Mouse (Mus musculus): ENCODE results near the gene Npepl1. TPM values are rescaled to one million over a fixed set of nuclear protein-coding genes. Genes with fewer than 3 reads are reported as not detected.

Gene Npepl1
- polyA plus RNA-seq, 1 experiment from 2014 or later, result 41.0 TPM

DNA sequence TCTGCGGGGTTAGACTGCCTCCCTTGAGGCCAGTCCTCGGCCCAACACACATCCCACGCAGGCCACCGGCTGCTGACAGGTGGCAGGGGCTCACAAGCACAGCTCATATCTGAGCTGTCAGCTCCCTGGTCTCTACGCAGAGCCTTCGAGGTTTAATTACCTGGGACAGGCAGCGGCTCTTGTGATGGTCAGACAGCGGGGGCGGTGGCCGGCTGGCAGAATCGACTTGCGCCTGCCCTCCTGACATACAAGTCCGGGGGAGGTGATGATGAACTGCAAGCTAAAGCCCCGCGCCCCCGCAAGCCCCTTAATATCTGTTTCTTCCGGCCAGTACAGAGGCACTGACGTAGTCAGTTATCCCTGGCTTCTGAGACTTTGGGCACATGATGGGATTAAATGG lies 2.8 kb downstream of the Npepl1 start:
- no peak overlapping the region for H3K4me2 ChIP-seq (replicated peaks; ENCODE audit: low read depth)
- no peak overlapping the region for H3K27ac ChIP-seq (replicated peaks)
- no peak overlapping the region for H3K4me3 ChIP-seq (ENCODE audit: low read depth, low read length)
- no peaks in the 10 kb centered on the region for H3K9me3 ChIP-seq (ENCODE audit: control insufficient read depth, low read length)
- no peak for DNase-seq (ENCODE audit: low spot score)
- H3K4me1 ChIP-seq (replicated peaks; ENCODE audit: control insufficient read depth, insufficient read depth), result peaks cover 3% of the 10 kb centered on the region; the same call in 1 of the 2 replicates
- 83% methylated on average over 18 of the region's 18 CpGs for WGBS
- H3K9ac ChIP-seq (ENCODE audit: low read length), result no peak overlapping the region
- no peak for TF ChIP-seq CTCF (IDR thresholded peaks at IDR 0.05; ENCODE audit: low read depth)
- TF ChIP-seq EP300 (optimal IDR thresholded peaks at IDR 0.05), result no peak
- H3K36me3 ChIP-seq (ENCODE audit: control insufficient read depth, insufficient read depth, low read length), result peaks cover 15% of the 10 kb centered on the region; the same call in 1 of the 2 replicates
- no peaks in the 10 kb centered on the region for H3K27me3 ChIP-seq (ENCODE audit: control insufficient read depth, insufficient read depth, low read length)
- no peak for ATAC-seq (ENCODE audit: low FRiP score, low TSS enrichment)

- WGBS, result 80% methylated on average over 12 of the region's 12 CpGs
- ATAC-seq (ENCODE audit: low FRiP score, low TSS enrichment) (no peak), DNase-seq (ENCODE audit: low spot score) (no peak)
- Histone ChIP-seq H3K9ac (ENCODE audit: low read length) (no peak overlapping the region), H3K36me3 (ENCODE audit: control insufficient read depth, insufficient read depth, low read length) (peaks cover 17% of the 10 kb centered on the region), H3K4me3 (ENCODE audit: low read depth, low read length) (no peak overlapping the region), H3K4me1 (replicated peaks; ENCODE audit: control insufficient read depth, insufficient read depth) (peaks cover 3% of the 10 kb centered on the region; the same call in 1 of the 2 replicates), H3K27me3 (ENCODE audit: control insufficient read depth, insufficient read depth, low read length) (no peaks in the 10 kb centered on the region), H3K9me3 (ENCODE audit: control insufficient read depth, low read length) (no peaks in the 10 kb centered on the region), H3K4me2 (replicated peaks; ENCODE audit: low read depth) (no peak overlapping the region), H3K27ac (replicated peaks) (no peak overlapping the region)
- TF ChIP-seq CTCF (IDR thresholded peaks at IDR 0.05; ENCODE audit: low read depth) (no peak), EP300 (optimal IDR thresholded peaks at IDR 0.05) (no peak)
Observed at GRCm38 (mm10) chr2:174114148-174114864, 4.2 kb downstream of the Npepl1 start.

GRCm38 (mm10) chr2:174116929-174117328 lies 6.8 kb downstream of the Npepl1 start:
- Histone ChIP-seq H3K4me1 (replicated peaks; ENCODE audit: control insufficient read depth, insufficient read depth) (no peaks in the 10 kb centered on the region), H3K27me3 (ENCODE audit: control insufficient read depth, insufficient read depth, low read length) (no peaks in the 10 kb centered on the region), H3K27ac (replicated peaks) (no peak overlapping the region), H3K9me3 (ENCODE audit: control insufficient read depth, low read length) (no peaks in the 10 kb centered on the region), H3K4me2 (replicated peaks; ENCODE audit: low read depth) (no peak overlapping the region), H3K36me3 (ENCODE audit: control insufficient read depth, insufficient read depth, low read length) (peaks cover 33% of the 10 kb centered on the region), H3K4me3 (ENCODE audit: low read depth, low read length) (no peak overlapping the region), H3K9ac (ENCODE audit: low read length) (no peak overlapping the region)
- DNase-seq (ENCODE audit: low spot score), result no peak
- ATAC-seq (ENCODE audit: low FRiP score, low TSS enrichment), result peak; percentile 65
- TF ChIP-seq CTCF (IDR thresholded peaks at IDR 0.05; ENCODE audit: low read depth) (0 out of 2 replicates have a peak, but pooled peaks have one; percentile 10), EP300 (optimal IDR thresholded peaks at IDR 0.05) (no peak)
- WGBS, result 68% methylated on average over 16 of the region's 16 CpGs

DNA sequence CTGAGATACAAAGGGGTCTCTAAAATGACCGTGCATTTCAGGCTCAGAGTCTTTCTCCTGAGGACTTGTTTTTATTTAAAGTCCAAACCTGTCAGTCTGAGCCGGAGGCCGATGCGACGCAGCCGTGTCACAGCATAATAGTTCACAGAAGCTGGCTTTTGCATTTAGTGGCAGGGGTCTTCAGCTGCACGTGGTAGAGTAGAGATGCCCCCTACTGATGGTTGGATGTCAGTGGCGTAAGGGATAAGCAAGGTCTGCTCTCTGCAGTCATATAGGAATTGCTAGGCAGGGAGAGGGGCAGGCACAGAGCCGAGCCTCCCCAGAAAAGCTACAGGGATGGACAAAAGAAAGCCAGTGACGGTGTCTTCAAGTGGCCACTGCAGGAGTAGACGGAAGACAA lies 8.0 kb downstream of the Npepl1 start:
- H3K9ac ChIP-seq (ENCODE audit: low read length), result no peak overlapping the region
- H3K4me1 ChIP-seq (replicated peaks; ENCODE audit: control insufficient read depth, insufficient read depth), result no peaks in the 10 kb centered on the region
- no peaks in the 10 kb centered on the region for H3K9me3 ChIP-seq (ENCODE audit: control insufficient read depth, low read length)
- H3K36me3 ChIP-seq (ENCODE audit: control insufficient read depth, insufficient read depth, low read length), result peaks cover 42% of the 10 kb centered on the region
- ATAC-seq (ENCODE audit: low FRiP score, low TSS enrichment), result no peak
- no peaks in the 10 kb centered on the region for H3K27me3 ChIP-seq (ENCODE audit: control insufficient read depth, insufficient read depth, low read length)
- no peak overlapping the region for H3K27ac ChIP-seq (replicated peaks)
- DNase-seq (ENCODE audit: low spot score), result no peak
- WGBS, result 69% methylated on average over 11 of the region's 11 CpGs
- TF ChIP-seq CTCF (IDR thresholded peaks at IDR 0.05; ENCODE audit: low read depth) (peak; percentile 34; the same call in 1 of the 2 replicates), EP300 (optimal IDR thresholded peaks at IDR 0.05) (no peak)
- H3K4me3 ChIP-seq (ENCODE audit: low read depth, low read length), result no peak overlapping the region
- H3K4me2 ChIP-seq (replicated peaks; ENCODE audit: low read depth), result no peak overlapping the region

- Histone ChIP-seq H3K9me3 (ENCODE audit: control insufficient read depth, low read length) (no peaks in the 10 kb centered on the region), H3K27me3 (ENCODE audit: control insufficient read depth, insufficient read depth, low read length) (no peaks in the 10 kb centered on the region), H3K4me3 (ENCODE audit: low read depth, low read length) (no peak overlapping the region), H3K27ac (replicated peaks) (no peak overlapping the region), H3K36me3 (ENCODE audit: control insufficient read depth, insufficient read depth, low read length) (peaks cover 43% of the 10 kb centered on the region), H3K9ac (ENCODE audit: low read length) (no peak overlapping the region), H3K4me1 (replicated peaks; ENCODE audit: control insufficient read depth, insufficient read depth) (no peaks in the 10 kb centered on the region), H3K4me2 (replicated peaks; ENCODE audit: low read depth) (no peak overlapping the region)
- TF ChIP-seq CTCF (IDR thresholded peaks at IDR 0.05; ENCODE audit: low read depth) (no peak), EP300 (optimal IDR thresholded peaks at IDR 0.05) (no peak)
- DNase-seq (ENCODE audit: low spot score) (peak; percentile 10), ATAC-seq (ENCODE audit: low FRiP score, low TSS enrichment) (no peak)
- WGBS, result 95% methylated on average over 11 of the region's 11 CpGs
Observed at GRCm38 (mm10) chr2:174119259-174119658, 9.1 kb downstream of the Npepl1 start.

DNA sequence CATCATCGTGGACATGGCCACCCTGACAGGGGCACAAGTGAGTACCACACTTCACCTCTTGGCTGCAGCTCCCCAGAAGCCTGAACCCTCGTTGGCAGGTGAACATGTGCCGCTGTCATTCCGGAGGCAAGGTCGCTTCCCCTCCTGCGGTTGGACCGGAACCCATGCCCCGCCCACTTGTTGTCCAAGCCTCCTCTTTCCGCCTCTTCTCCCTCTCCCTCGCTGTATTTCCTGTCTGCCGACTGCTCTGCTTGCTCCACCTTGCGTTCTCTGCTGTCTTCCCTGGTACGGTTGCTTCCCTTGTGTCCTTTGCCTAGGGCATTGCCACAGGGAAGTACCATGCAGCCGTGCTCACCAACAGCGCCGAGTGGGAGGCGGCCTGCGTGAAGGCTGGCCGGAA lies 10.5 kb downstream of the Npepl1 start:
- H3K9me3 ChIP-seq (ENCODE audit: control insufficient read depth, low read length), result 0 out of 2 replicates have a peak, but pooled peaks cover 9% of the 10 kb centered on the region
- H3K4me3 ChIP-seq (ENCODE audit: low read depth, low read length), result no peak overlapping the region
- H3K9ac ChIP-seq (ENCODE audit: low read length), result no peak overlapping the region
- H3K36me3 ChIP-seq (ENCODE audit: control insufficient read depth, insufficient read depth, low read length), result peaks cover 35% of the 10 kb centered on the region
- no peaks in the 10 kb centered on the region for H3K27me3 ChIP-seq (ENCODE audit: control insufficient read depth, insufficient read depth, low read length)
- no peak overlapping the region for H3K4me2 ChIP-seq (replicated peaks; ENCODE audit: low read depth)
- DNase-seq (ENCODE audit: low spot score), result peak; percentile 10
- no peaks in the 10 kb centered on the region for H3K4me1 ChIP-seq (replicated peaks; ENCODE audit: control insufficient read depth, insufficient read depth)
- H3K27ac ChIP-seq (replicated peaks), result no peak overlapping the region
- no peak for ATAC-seq (ENCODE audit: low FRiP score, low TSS enrichment)
- TF ChIP-seq CTCF (IDR thresholded peaks at IDR 0.05; ENCODE audit: low read depth) (no peak), EP300 (optimal IDR thresholded peaks at IDR 0.05) (no peak)
- 90% methylated on average over 19 of the region's 19 CpGs for WGBS
